Mouse (Mus musculus): ENCODE data around the gene Pgghg. TPM values are rescaled to one million over a fixed set of nuclear protein-coding genes. Genes with fewer than 3 reads are reported as not detected.

Pgghg gene
- polyA plus RNA-seq, 1 experiment from 2014 or later, result 12.5 TPM

DNA sequence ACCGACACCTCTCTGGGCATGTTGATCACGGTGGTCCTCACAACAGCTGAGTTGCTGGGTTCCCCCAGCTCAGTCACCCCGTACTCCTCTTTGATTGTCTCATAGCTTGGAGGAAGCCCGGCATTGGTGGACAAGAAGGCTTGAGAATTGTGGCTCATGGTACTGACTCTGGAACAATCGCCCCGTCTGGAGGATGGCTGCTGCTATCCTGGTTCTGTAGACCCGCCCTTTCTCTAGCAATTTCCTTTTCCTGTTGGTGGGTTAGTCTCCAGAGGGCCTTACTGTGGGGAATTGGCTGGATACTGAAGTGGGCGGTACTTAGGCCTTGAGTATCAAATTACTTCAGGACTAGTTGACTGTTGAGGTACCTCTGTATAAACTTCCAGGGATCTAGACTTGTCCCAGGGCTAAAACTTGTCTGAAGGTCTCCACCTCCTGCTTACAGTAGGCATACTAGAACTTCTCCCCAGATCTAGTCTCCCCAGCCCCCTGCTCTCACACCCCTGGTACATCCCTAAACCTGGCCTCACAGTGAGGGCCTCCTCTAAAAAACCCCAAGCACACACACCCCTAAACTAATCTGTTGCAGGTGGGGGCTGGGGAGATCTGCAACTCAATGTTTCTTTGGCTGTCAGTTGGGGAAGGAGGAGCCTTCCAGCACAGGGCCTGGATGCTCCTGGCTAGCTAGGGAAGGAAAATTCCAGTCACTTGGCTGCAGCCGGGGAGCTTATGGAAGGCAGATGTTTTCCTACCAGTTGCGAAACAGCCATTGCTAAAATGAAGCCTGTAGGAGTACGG, 14.8 kb downstream of the Pgghg start, which contains the start of the genes Gm45717 and Ifitm2:
Gene Gm45717, minus strand, starts transcription at position 180 of the 798 bp plus-strand sequence.
Gene Ifitm2, minus strand, starts transcription at position 230 of the 798 bp plus-strand sequence.
- peak within 1 kb of the TSS; percentile 39 for H3K9ac ChIP-seq (ENCODE audit: low read length)
- 16% methylated on average over 11 of the region's 11 CpGs for WGBS
- DNase-seq (ENCODE audit: low spot score, missing footprints), result peak; percentile 90
- peaks cover 9% of the 10 kb centered on the region for H3K4me1 ChIP-seq (ENCODE audit: control insufficient read depth, insufficient read depth, low read length)
- ATAC-seq (ENCODE audit: low FRiP score), result peak; percentile 33
- no peaks in the 10 kb centered on the region for H3K36me3 ChIP-seq (ENCODE audit: control insufficient read depth, insufficient read depth, low read length)
- H3K9me3 ChIP-seq (ENCODE audit: control insufficient read depth, low read length), result no peaks in the 10 kb centered on the region
- no peak within 1 kb of the TSS for H3K27ac ChIP-seq (ENCODE audit: low read depth, low read length)
- H3K4me2 ChIP-seq, result peak within 1 kb of the TSS; percentile 42
- H3K27me3 ChIP-seq (ENCODE audit: control insufficient read depth, insufficient read depth, low read length), result no peaks in the 10 kb centered on the region; the same call in 1 of the 2 replicates
- H3K4me3 ChIP-seq (ENCODE audit: low read depth, low read length), result peak within 1 kb of the TSS; percentile 31

DNA sequence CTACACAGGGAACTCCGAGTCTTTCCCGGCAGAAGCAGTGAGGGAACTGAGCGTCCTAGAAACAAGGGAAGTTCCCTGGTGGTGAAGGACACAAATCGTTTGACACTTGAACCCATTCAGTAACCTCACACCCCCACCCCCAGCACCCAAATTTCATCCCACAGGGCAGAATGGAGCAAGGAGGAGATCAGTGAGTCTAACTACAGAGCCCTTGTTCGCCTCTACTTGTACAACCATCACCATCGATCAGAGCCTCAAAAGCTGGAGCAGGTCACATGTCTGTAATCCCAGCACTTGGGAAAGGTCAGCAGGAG, 15.3 kb downstream of the Pgghg start:
- Histone ChIP-seq H3K27ac (ENCODE audit: low read depth, low read length) (no peak overlapping the region), H3K9ac (ENCODE audit: low read length) (no peak overlapping the region), H3K36me3 (ENCODE audit: control insufficient read depth, insufficient read depth, low read length) (no peaks in the 10 kb centered on the region), H3K9me3 (ENCODE audit: control insufficient read depth, low read length) (no peaks in the 10 kb centered on the region), H3K4me1 (ENCODE audit: control insufficient read depth, insufficient read depth, low read length) (peaks cover 9% of the 10 kb centered on the region), H3K27me3 (ENCODE audit: control insufficient read depth, insufficient read depth, low read length) (no peaks in the 10 kb centered on the region; the same call in 1 of the 2 replicates), H3K4me3 (ENCODE audit: low read depth, low read length) (no peak overlapping the region), H3K4me2 (no peak overlapping the region)
- ATAC-seq (ENCODE audit: low FRiP score) (no peak), DNase-seq (ENCODE audit: low spot score, missing footprints) (peak; percentile 79)
- WGBS, result 58% methylated on average over 6 of the region's 6 CpGs

DNA sequence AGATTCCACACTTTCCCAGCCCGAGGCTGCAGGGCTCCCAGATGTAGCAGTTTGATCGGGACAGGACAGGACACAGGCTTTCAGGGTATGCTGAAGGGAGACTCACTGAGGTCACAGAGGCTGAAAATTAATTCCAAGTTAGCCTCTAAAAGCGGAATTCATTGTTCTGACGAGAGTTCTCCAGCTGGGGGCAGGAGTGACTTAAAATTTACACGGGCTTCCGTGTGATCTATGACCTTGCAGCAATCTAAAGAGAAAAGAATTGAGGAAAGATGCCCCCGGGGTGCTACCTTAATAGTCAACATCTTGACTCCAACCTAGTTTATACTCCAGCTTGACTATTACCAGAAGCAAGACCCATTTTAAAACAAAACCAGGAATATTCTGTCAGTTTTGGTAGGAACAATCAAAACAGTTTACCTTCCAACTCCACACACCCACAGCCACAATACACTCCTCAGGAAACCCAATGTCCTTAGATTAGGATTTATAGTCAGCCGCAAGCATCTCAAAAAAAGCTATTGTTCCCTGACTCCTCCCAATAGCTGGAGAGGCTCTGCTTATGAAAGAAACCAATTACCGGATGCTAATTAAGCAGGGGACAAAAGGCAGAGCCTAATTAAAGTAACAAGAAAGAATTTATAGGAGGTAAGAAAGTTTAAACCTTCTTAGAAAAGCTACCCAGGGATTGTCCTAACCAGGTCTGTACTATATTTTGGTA, 18.1 kb downstream of the Pgghg start:
- Histone ChIP-seq H3K4me2 (no peak overlapping the region), H3K27me3 (ENCODE audit: control insufficient read depth, insufficient read depth, low read length) (no peaks in the 10 kb centered on the region; the same call in 1 of the 2 replicates), H3K4me3 (ENCODE audit: low read depth, low read length) (no peak overlapping the region), H3K27ac (ENCODE audit: low read depth, low read length) (no peak overlapping the region), H3K9me3 (ENCODE audit: control insufficient read depth, low read length) (no peaks in the 10 kb centered on the region), H3K9ac (ENCODE audit: low read length) (no peak overlapping the region), H3K4me1 (ENCODE audit: control insufficient read depth, insufficient read depth, low read length) (peaks cover 9% of the 10 kb centered on the region), H3K36me3 (ENCODE audit: control insufficient read depth, insufficient read depth, low read length) (no peaks in the 10 kb centered on the region)
- 4% methylated on average over 9 of the region's 9 CpGs for WGBS
- DNase-seq (ENCODE audit: low spot score, missing footprints), result peak; percentile 85
- ATAC-seq (ENCODE audit: low FRiP score), result no peak

DNA sequence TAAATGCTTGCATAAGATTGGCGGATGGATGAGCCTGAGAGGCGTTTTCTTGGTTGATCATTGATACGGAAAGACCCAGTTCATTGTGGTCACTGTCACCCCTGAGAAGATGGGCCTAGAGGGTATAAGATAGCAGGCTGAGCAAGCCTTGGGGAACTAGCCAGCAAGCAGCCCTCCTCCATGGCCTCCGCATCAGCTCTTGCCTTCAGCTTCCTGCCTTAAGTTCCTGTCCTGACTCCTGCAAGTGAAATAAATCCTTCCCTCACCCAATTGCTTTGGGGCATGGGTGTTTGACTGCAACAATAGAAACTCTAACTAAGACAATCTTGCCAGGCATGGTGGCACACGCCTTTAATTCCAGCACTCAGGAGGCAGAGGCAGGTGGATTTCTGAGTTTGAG, 18.8 kb downstream of the Pgghg start:
- DNase-seq (ENCODE audit: low spot score, missing footprints) (peak; percentile 66), ATAC-seq (ENCODE audit: low FRiP score) (no peak)
- Histone ChIP-seq H3K27ac (ENCODE audit: low read depth, low read length) (no peak overlapping the region), H3K27me3 (ENCODE audit: control insufficient read depth, insufficient read depth, low read length) (no peaks in the 10 kb centered on the region; the same call in 1 of the 2 replicates), H3K4me2 (no peak overlapping the region), H3K9me3 (ENCODE audit: control insufficient read depth, low read length) (no peaks in the 10 kb centered on the region), H3K9ac (ENCODE audit: low read length) (no peak overlapping the region), H3K36me3 (ENCODE audit: control insufficient read depth, insufficient read depth, low read length) (no peaks in the 10 kb centered on the region), H3K4me3 (ENCODE audit: low read depth, low read length) (no peak overlapping the region), H3K4me1 (ENCODE audit: control insufficient read depth, insufficient read depth, low read length) (peaks cover 9% of the 10 kb centered on the region)
- 58% methylated on average over 5 of the region's 5 CpGs for WGBS

DNA sequence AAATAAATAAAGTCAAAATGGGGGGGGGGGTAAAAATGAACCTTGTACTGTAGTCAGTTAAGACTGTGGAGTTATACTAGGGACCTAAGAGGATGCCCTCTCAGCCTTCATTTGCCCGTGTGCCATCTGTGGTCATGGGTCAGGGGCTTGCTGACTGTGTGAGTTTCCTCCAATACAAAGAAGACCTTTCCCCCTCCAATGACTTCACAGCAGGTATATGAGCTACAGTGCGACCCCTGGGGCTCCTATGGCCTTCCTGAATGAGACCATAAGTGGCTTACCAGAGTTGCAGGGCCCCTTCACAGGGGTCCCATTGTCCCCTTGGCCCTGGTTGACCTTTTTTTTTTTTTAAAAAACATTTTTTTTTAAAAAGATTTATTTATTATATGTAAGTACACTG, 20.2 kb downstream of the Pgghg start:
- 46% methylated on average over 2 of the region's 2 CpGs for WGBS
- Histone ChIP-seq H3K4me3 (ENCODE audit: low read depth, low read length) (no peak overlapping the region), H3K27ac (ENCODE audit: low read depth, low read length) (no peak overlapping the region), H3K36me3 (ENCODE audit: control insufficient read depth, insufficient read depth, low read length) (no peaks in the 10 kb centered on the region), H3K9ac (ENCODE audit: low read length) (no peak overlapping the region), H3K9me3 (ENCODE audit: control insufficient read depth, low read length) (no peaks in the 10 kb centered on the region), H3K27me3 (ENCODE audit: control insufficient read depth, insufficient read depth, low read length) (no peaks in the 10 kb centered on the region), H3K4me2 (no peak overlapping the region), H3K4me1 (ENCODE audit: control insufficient read depth, insufficient read depth, low read length) (peaks cover 3% of the 10 kb centered on the region; the same call in 1 of the 2 replicates)
- DNase-seq (ENCODE audit: low spot score, missing footprints) (peak; percentile 62), ATAC-seq (ENCODE audit: low FRiP score) (no peak)

DNA sequence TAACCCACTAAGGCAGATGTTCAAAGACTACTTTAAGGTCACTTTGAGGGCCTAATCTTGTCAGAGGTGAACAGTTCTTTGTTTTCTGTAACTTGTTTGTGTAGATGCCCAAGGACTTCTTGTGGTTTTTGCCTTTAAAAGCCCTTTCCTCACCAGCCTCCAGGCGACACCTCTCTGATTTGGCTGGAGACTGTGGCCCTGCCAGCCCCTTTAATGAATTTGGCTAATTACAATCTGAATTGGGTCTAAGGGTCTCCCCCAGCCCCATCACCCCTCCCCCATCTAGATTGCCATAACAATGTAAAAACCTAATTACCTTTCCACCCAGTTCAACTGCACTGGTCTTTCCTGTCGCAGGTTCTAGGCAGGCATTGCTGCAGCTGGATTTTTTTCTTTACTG, 21.5 kb downstream of the Pgghg start:
- H3K27ac ChIP-seq (ENCODE audit: low read depth, low read length), result no peak overlapping the region

DNA sequence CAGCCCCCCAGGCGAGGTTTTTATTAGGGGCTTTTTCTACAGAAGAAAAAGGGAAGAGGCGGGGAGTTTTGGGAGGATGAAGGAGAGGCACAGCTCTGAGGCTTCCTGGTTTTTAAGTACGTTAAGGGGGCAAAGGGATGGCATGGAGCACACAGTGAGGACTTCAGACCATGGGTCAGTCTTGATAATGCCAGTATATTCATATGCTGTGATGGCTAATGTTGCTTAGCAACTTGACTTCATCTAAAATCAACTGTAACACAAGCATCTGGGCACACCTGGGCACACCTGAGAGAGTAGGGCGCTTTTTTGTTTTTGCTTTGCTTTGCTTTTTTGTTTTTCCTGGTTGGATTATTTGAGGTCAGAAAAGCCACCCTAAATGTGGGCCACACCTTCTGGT, 25.7 kb downstream of the Pgghg start, which contains the start of gene Ifitm1:
Gene Ifitm1, plus strand, starts transcription at position 301 of the 400 bp plus-strand sequence.
- ATAC-seq (ENCODE audit: low FRiP score) (no peak), DNase-seq (ENCODE audit: low spot score, missing footprints) (peak; percentile 80)
- Histone ChIP-seq H3K4me1 (ENCODE audit: control insufficient read depth, insufficient read depth, low read length) (peaks cover 3% of the 10 kb centered on the region; the same call in 1 of the 2 replicates), H3K9ac (ENCODE audit: low read length) (no peak within 1 kb of the TSS), H3K27ac (ENCODE audit: low read depth, low read length) (no peak within 1 kb of the TSS), H3K4me3 (ENCODE audit: low read depth, low read length) (no peak within 1 kb of the TSS), H3K9me3 (ENCODE audit: control insufficient read depth, low read length) (no peaks in the 10 kb centered on the region), H3K36me3 (ENCODE audit: control insufficient read depth, insufficient read depth, low read length) (no peaks in the 10 kb centered on the region), H3K27me3 (ENCODE audit: control insufficient read depth, insufficient read depth, low read length) (no peaks in the 10 kb centered on the region), H3K4me2 (no peak within 1 kb of the TSS; the same call in 1 of the 2 replicates)
- WGBS, result 87% methylated on average over 4 of the region's 4 CpGs

More for the DNA sequence above, 21.5 kb downstream of the Pgghg start:
- Histone ChIP-seq H3K27me3 (ENCODE audit: control insufficient read depth, insufficient read depth, low read length) (no peaks in the 10 kb centered on the region), H3K4me1 (ENCODE audit: control insufficient read depth, insufficient read depth, low read length) (peaks cover 4% of the 10 kb centered on the region; the same call in 1 of the 2 replicates), H3K4me2 (no peak overlapping the region), H3K4me3 (ENCODE audit: low read depth, low read length) (no peak overlapping the region), H3K36me3 (ENCODE audit: control insufficient read depth, insufficient read depth, low read length) (no peaks in the 10 kb centered on the region), H3K9ac (ENCODE audit: low read length) (no peak overlapping the region), H3K9me3 (ENCODE audit: control insufficient read depth, low read length) (no peaks in the 10 kb centered on the region)
- ATAC-seq (ENCODE audit: low FRiP score), result no peak
- 68% methylated on average over 2 of the region's 2 CpGs for WGBS
- no peak for DNase-seq (ENCODE audit: low spot score, missing footprints)

DNA sequence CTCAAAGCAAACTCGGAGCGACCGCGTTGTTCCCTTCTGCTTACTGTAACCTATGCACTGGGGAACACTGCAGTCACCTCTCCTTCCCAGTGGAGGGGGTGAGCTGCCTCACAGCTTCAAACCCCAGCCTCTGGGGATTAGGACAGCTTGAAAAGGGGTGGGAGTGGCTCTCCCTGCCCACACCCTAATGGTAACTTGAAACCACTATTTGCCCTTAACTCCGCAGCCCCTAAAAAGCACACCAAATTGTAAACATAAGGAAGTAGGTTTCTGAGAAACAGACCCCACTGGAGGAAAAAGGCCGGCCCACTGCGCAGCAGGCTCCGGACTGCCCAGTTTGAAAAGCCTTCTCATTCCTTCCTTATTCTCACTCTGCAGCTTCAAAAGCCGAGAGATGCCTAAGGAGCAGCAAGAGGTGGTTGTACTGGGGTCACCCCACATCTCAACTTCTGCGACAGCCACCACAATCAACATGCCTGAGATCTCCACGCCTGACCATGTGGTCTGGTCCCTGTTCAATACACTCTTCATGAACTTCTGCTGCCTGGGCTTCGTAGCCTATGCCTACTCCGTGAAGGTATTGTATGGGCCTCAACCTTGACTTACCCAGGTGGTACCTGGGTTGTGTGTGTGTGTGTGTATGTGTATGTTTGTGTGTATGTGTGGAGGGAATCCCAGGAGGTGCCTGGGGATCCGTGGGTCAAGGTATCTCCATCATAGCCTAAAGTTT, 26.8 kb downstream of the Pgghg start:
- DNase-seq (ENCODE audit: low spot score, missing footprints) (peak; percentile 89), ATAC-seq (ENCODE audit: low FRiP score) (no peak)
- Histone ChIP-seq H3K4me1 (ENCODE audit: control insufficient read depth, insufficient read depth, low read length) (peaks cover 3% of the 10 kb centered on the region; the same call in 1 of the 2 replicates), H3K9ac (ENCODE audit: low read length) (no peak overlapping the region), H3K36me3 (ENCODE audit: control insufficient read depth, insufficient read depth, low read length) (no peaks in the 10 kb centered on the region), H3K9me3 (ENCODE audit: control insufficient read depth, low read length) (no peaks in the 10 kb centered on the region), H3K27ac (ENCODE audit: low read depth, low read length) (no peak overlapping the region), H3K27me3 (ENCODE audit: control insufficient read depth, insufficient read depth, low read length) (no peaks in the 10 kb centered on the region), H3K4me2 (no peak overlapping the region; the same call in 1 of the 2 replicates), H3K4me3 (ENCODE audit: low read depth, low read length) (no peak overlapping the region)
- 5% methylated on average over 14 of the region's 14 CpGs for WGBS

Data from midbrain, embryonic 11.5 days (tissue).